Mouse (Mus musculus) CH12.LX (cell line): ENCODE data around the gene Ctss.
A peak's percentile ranks its signal among the peaks of the same experiment; 100 is the strongest.

Source experiments
- CHD2 ChIP-seq: IDR thresholded peaks from 2 replicates; pipeline ENCODE4 v1.6.1; 2011; ENCODE audit warnings: low read length, improper control_type of control experiment
- CTCF ChIP-seq, 2 experiments: IDR thresholded peaks in 1 of 2; conservative IDR thresholded peaks in 1 of 2; 2 replicates each; pipeline ENCODE4 v1.5.1; 2011 to 2012; ENCODE audit warnings: low read depth in 2 of 2, low read length in 2 of 2, improper control_type of control experiment in 1 of 2, inconsistent platforms in 1 of 2, mild to moderate bottlenecking in 1 of 2, moderate library complexity in 1 of 2
- MXI1 ChIP-seq: IDR thresholded peaks from 2 replicates; pipeline ENCODE4 v1.6.1; 2011; ENCODE audit warnings: mild to moderate bottlenecking, low read depth, low read length, improper control_type of control experiment
- NELFE ChIP-seq: IDR thresholded peaks from 2 replicates; pipeline ENCODE4 v1.6.1; 2011; ENCODE audit warnings: low read depth, low read length, improper control_type of control experiment
- POLR2A ChIP-seq: IDR thresholded peaks from 2 replicates; pipeline ENCODE4 v1.6.1; 2011; ENCODE audit warnings: low read depth, mild to moderate bottlenecking, improper control_type of control experiment, low read length
- RAD21 ChIP-seq: IDR thresholded peaks from 2 replicates; pipeline ENCODE4 v1.6.1; 2011; ENCODE audit warnings: low read depth, mild to moderate bottlenecking, low read length, improper control_type of control experiment, moderate library complexity
- TBP ChIP-seq: conservative IDR thresholded peaks from 2 replicates; pipeline ENCODE4 v1.6.1; 2011; ENCODE audit warnings: low read depth, low read length, improper control_type of control experiment

GRCm38 (mm10) chr3:95588604-95589086, 62.1 kb downstream of the Ctss start, which contains the start of gene Golph3l:
- no peak for TF ChIP-seq RAD21
- peak; percentile 58; the same call in 1 of the 2 replicates for TF ChIP-seq MXI1
- TF ChIP-seq CTCF (conservative IDR thresholded peaks at IDR 0.05 in 1 of 2, IDR thresholded peaks at IDR 0.05 in 1 of 2; ENCODE audit: low read depth in 2 of 2, low read length in 2 of 2): no peak
- TF ChIP-seq TBP: peak; percentile 83; the same call in 1 of the 2 replicates
- peak; percentile 94 for TF ChIP-seq CHD2
- TF ChIP-seq POLR2A: peak; percentile 63
- TF ChIP-seq NELFE: peak; percentile 51; the same call in 1 of the 2 replicates
